Mouse (Mus musculus): ENCODE data around the gene Polr1d. TPM values are rescaled to one million over a fixed set of nuclear protein-coding genes. Genes with fewer than 3 reads are reported as not detected.

Gene Polr1d
- total and polyA plus RNA-seq, 2 experiments from 2014 or later, result 92.1 to 114 TPM

- Histone ChIP-seq H3K27ac (ENCODE audit: low read depth, low read length) (no peak overlapping the region), H3K4me1 (ENCODE audit: insufficient read depth) (0 out of 2 replicates have a peak, but pooled peaks cover 4% of the 10 kb centered on the region), H3K27me3 (ENCODE audit: insufficient read depth, low read length) (peaks cover 12% of the 10 kb centered on the region), H3K9me3 (ENCODE audit: low read length) (no peaks in the 10 kb centered on the region), H3K4me2 (ENCODE audit: low read depth) (no peak overlapping the region), H3K9ac (no peak overlapping the region), H3K36me3 (ENCODE audit: insufficient read depth) (no peaks in the 10 kb centered on the region), H3K4me3 (ENCODE audit: low read depth, low read length) (no peak overlapping the region)
- 47% methylated on average over 3 of the region's 3 CpGs for WGBS
- TF ChIP-seq CTCF (IDR thresholded peaks at IDR 0.05; ENCODE audit: low read depth), result no peak
- ATAC-seq, result no peak
- no peak for DNase-seq
Measured at GRCm38 (mm10) chr5:147156376-147156775, 79.5 kb downstream of the Polr1d start.

GRCm38 (mm10) chr5:147157441-147157840 is 80.6 kb downstream of the Polr1d start:
- no peak overlapping the region for H3K27ac ChIP-seq (ENCODE audit: low read depth, low read length)
- 0 out of 2 replicates have a peak, but pooled peaks cover 4% of the 10 kb centered on the region for H3K4me1 ChIP-seq (ENCODE audit: insufficient read depth)
- no peaks in the 10 kb centered on the region for H3K9me3 ChIP-seq (ENCODE audit: low read length)
- no peak overlapping the region for H3K4me2 ChIP-seq (ENCODE audit: low read depth)
- no peak for TF ChIP-seq CTCF (IDR thresholded peaks at IDR 0.05; ENCODE audit: low read depth)
- ATAC-seq, result no peak
- H3K4me3 ChIP-seq (ENCODE audit: low read depth, low read length), result no peak overlapping the region
- WGBS, result 74% methylated on average over 7 of the region's 7 CpGs
- no peaks in the 10 kb centered on the region for H3K36me3 ChIP-seq (ENCODE audit: insufficient read depth)
- peaks cover 9% of the 10 kb centered on the region for H3K27me3 ChIP-seq (ENCODE audit: insufficient read depth, low read length)
- no peak overlapping the region for H3K9ac ChIP-seq
- DNase-seq, result no peak

DNA sequence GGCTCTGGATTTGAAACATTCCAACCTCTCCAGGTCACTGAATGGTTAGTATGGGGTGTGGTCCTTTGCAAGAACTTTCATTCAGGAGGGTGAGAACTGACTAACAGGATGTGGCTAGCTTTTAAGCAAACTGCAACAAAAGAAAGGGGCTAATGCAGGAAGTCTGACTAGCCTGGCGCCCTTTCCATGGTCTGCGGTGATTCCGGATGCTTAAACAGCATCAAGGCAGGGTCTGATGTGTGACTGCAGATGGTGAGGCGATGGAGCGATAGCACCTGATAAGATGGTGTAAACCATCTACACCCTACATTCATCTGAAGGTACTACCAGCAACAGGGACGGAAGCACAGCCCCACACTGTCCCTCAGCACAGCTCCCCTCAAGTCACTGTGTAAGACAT is 82.5 kb downstream of the Polr1d start:
- Histone ChIP-seq H3K4me1 (ENCODE audit: insufficient read depth) (0 out of 2 replicates have a peak, but pooled peaks cover 4% of the 10 kb centered on the region), H3K36me3 (ENCODE audit: insufficient read depth) (no peaks in the 10 kb centered on the region), H3K9ac (no peak overlapping the region), H3K4me3 (ENCODE audit: low read depth, low read length) (no peak overlapping the region), H3K27me3 (ENCODE audit: insufficient read depth, low read length) (peaks cover 9% of the 10 kb centered on the region), H3K9me3 (ENCODE audit: low read length) (no peaks in the 10 kb centered on the region), H3K4me2 (ENCODE audit: low read depth) (no peak overlapping the region), H3K27ac (ENCODE audit: low read depth, low read length) (no peak overlapping the region)
- WGBS, result 93% methylated on average over 6 of the region's 6 CpGs
- no peak for DNase-seq
- no peak for TF ChIP-seq CTCF (IDR thresholded peaks at IDR 0.05; ENCODE audit: low read depth)
- ATAC-seq, result no peak

DNA sequence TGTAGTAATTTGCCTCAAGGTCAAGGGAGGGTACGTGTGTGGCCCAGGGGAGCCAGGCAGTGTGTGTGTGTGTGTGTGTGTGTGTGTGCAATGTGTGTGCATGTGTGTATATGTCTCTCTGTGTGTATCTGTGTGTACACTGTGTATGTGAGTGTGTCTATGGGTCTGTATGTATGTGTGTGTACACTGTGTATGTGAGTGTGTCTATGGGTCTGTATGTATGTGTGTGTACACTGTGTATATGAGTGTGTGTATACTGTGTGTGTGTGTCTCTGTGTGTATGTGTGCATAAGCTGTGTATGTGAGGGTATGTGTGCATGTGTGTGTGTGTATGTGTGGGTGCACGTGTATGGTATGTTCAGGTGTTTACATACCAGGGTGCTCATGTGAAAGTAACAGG is 82.9 kb downstream of the Polr1d start:
- Histone ChIP-seq H3K9me3 (ENCODE audit: low read length) (no peaks in the 10 kb centered on the region), H3K4me1 (ENCODE audit: insufficient read depth) (0 out of 2 replicates have a peak, but pooled peaks cover 4% of the 10 kb centered on the region), H3K27ac (ENCODE audit: low read depth, low read length) (no peak overlapping the region), H3K9ac (no peak overlapping the region), H3K27me3 (ENCODE audit: insufficient read depth, low read length) (peaks cover 9% of the 10 kb centered on the region), H3K4me3 (ENCODE audit: low read depth, low read length) (no peak overlapping the region), H3K36me3 (ENCODE audit: insufficient read depth) (no peaks in the 10 kb centered on the region), H3K4me2 (ENCODE audit: low read depth) (no peak overlapping the region)
- no peak for DNase-seq
- no peak for TF ChIP-seq CTCF (IDR thresholded peaks at IDR 0.05; ENCODE audit: low read depth)
- 85% methylated on average over 2 of the region's 2 CpGs for WGBS
- ATAC-seq, result no peak

Other genes with a start within 250 kb of the Polr1d start
- 330 and 390 TPM in 2 replicates for gene Rpl21, start 244.2 kb upstream of the Polr1d start, total RNA-seq (2014; rRNA removed)
- gene Rpl21, start 244.2 kb upstream of the Polr1d start, polyA plus RNA-seq (2015; fragmentation: Nextera tagmentation; extraction: Ambion mirVana), result 375 and 447 TPM in 2 replicates
- 17.8 and 19.6 TPM in 2 replicates for gene Rasl11a, start 232.0 kb upstream of the Polr1d start, total RNA-seq (2014; rRNA removed)
- 22.8 and 24.7 TPM in 2 replicates for gene Rasl11a, start 232.0 kb upstream of the Polr1d start, polyA plus RNA-seq (2015; fragmentation: Nextera tagmentation; extraction: Ambion mirVana)
- gene Gtf3a, start 128.4 kb upstream of the Polr1d start, total RNA-seq (2014; rRNA removed), result 67.6 and 101 TPM in 2 replicates
- gene Gtf3a, start 128.4 kb upstream of the Polr1d start, polyA plus RNA-seq (2015; fragmentation: Nextera tagmentation; extraction: Ambion mirVana), result 123 and 138 TPM in 2 replicates
- gene Mtif3, start 113.2 kb upstream of the Polr1d start, total RNA-seq (2014; rRNA removed), result 17.1 and 22.6 TPM in 2 replicates
- gene Mtif3, start 113.2 kb upstream of the Polr1d start, polyA plus RNA-seq (2015; fragmentation: Nextera tagmentation; extraction: Ambion mirVana), result 17.6 and 18.6 TPM in 2 replicates
- 10.0 and 14.4 TPM in 2 replicates for gene Lnx2, start 464 bp upstream of the Polr1d start, total RNA-seq (2014; rRNA removed)
- gene Lnx2, start 464 bp upstream of the Polr1d start, polyA plus RNA-seq (2015; fragmentation: Nextera tagmentation; extraction: Ambion mirVana), result 5.6 and 6.5 TPM in 2 replicates
- 1.2 and 3.2 TPM in 2 replicates for gene Gsx1, start 111.6 kb downstream of the Polr1d start, total RNA-seq (2014; rRNA removed)
- 1.2 and 1.4 TPM in 2 replicates for gene Gsx1, start 111.6 kb downstream of the Polr1d start, polyA plus RNA-seq (2015; fragmentation: Nextera tagmentation; extraction: Ambion mirVana)
- gene Pdx1, start 192.9 kb downstream of the Polr1d start, total RNA-seq (2014; rRNA removed), result not detected in 2 replicates
- gene Pdx1, start 192.9 kb downstream of the Polr1d start, polyA plus RNA-seq (2015; fragmentation: Nextera tagmentation; extraction: Ambion mirVana), result not detected in 2 replicates
- not detected in 2 replicates for gene Cdx2, start 230.2 kb downstream of the Polr1d start, total RNA-seq (2014; rRNA removed)
- not detected in 2 replicates for gene Cdx2, start 230.2 kb downstream of the Polr1d start, polyA plus RNA-seq (2015; fragmentation: Nextera tagmentation; extraction: Ambion mirVana)
- not detected in 2 replicates for gene Urad, start 245.4 kb downstream of the Polr1d start, total RNA-seq (2014; rRNA removed)
- not detected in 2 replicates for gene Urad, start 245.4 kb downstream of the Polr1d start, polyA plus RNA-seq (2015; fragmentation: Nextera tagmentation; extraction: Ambion mirVana)

Data from forebrain, postnatal 0 days (tissue).